Mouse (Mus musculus): ENCODE measurements around the gene Trafd1.
"Not testable (repeated sequence)": the region's sequence is repeated elsewhere in the genome, so short reads cannot be mapped to it uniquely, and the experiment has no call there.

Gene Trafd1

GRCm38 (mm10) chr5:121331731-121332130, 53.7 kb downstream of the Trafd1 start:
- no peak for DNase-seq (ENCODE audit: low read depth, low spot score)

DNA sequence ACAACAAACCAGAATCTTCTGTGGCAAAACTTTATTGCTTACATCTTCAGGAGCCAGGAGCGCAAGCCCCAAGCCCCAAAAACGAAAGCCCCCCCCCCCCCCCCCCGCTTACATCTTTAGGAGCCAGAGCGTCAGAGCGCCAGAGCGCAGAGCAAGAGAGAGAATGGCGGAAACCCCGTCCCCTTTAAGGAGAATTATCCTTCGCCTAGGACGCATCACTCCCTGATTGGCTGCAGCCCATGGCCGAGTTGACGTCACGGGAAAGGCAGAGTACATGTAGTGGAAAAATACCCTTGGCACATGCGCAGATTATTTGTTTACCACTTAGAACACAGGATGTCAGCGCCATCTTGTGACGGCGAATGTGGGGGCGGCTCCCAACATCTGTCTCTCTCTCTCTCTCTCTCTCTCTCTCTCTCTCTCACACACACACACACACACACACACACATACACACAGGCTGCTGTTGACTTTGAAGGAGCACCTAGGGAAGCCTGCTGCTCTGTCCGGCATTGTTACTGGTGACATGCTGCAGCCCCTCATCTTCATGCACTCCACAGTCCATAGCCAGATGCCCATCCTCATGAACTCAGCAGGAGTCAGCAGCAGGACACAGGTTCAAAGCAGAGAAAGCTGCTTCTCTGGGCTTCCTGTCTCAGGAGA, 55.1 kb downstream of the Trafd1 start:
- DNase-seq (ENCODE audit: low read depth, low spot score), result not testable (repeated sequence)

GRCm38 (mm10) chr5:121329333-121330058, 55.9 kb downstream of the Trafd1 start:
- no peak for DNase-seq (ENCODE audit: low read depth, low spot score)

DNA sequence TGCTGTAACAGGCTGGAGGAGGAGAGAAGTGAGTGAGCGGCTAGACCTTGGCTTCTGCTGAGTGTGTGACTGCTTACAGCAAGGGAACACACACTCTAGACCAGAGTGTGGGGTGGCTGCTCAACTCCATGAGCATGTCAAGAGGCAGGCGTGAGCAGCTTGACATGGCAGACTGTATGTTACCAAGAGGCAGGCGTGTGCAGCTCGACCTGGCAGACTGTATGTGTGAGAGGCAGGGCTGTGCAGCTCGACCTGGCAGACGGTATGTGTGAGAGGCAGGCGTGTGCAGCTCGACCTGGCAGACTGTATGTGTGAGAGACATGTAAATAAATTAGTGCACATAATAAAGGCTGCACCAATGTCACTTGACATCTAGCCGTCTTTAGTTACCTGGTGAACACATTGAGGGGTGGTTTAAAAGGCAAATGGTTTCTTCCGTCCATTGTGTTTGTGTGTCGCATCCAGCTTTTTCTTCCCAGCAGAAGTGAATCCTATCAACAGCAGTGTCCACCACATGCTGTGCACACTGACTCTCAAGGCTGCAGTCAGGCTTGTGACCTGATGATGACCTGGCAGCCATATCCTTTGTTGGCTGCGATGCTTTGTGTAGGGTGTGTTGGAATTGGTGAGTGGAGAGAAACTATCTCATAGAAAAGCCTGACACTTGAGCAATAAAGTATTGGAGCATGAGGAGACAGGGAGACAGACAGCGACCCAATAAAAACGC, 59.2 kb downstream of the Trafd1 start:
- no peak for DNase-seq (ENCODE audit: low read depth, low spot score)
